Comparison of ENCODE assay signal across 1 mouse cellular context in genomic region chr11:116335244-116336036, GRCm38 (mm10).
TF ChIP-seq lines count a peak whose summit lies in the region.

Foxj1 (minus strand) TSS chr11:116335399.

TF ChIP-seq in CH12.LX, 34 proteins besides CTCF, POLR2A, EP300 and RAD21 (continued from another document):
- TF ChIP-seq MEF2A (IDR thresholded peaks at IDR 0.05; ENCODE audit: borderline replicate concordance, low read depth, low read length): peak; percentile 64
